Mouse (Mus musculus): ENCODE measurements at regions not wholly inside any gene's neighbourhood (a gene's known extent, or its start where the extent isn't known, plus 50 kb on each side); places are given as distances from the start of the nearest gene placed in this dataset.

- H3K4me2 ChIP-seq (ENCODE audit: low read depth) = no peak overlapping the region
- TF ChIP-seq TCF12 (IDR thresholded peaks at IDR 0.05; ENCODE audit: insufficient read depth, poor library complexity, severe bottlenecking) (no peak), MAX (IDR thresholded peaks at IDR 0.05; ENCODE audit: low read depth) (no peak), E2F4 (IDR thresholded peaks at IDR 0.05; ENCODE audit: insufficient read depth) (no peak), POLR2AphosphoS2 (IDR thresholded peaks at IDR 0.05; ENCODE audit: insufficient read length, low read depth) (no peak), POLR2A (IDR thresholded peaks at IDR 0.05; ENCODE audit: insufficient read length, low read depth) (no peak), USF1 (IDR thresholded peaks at IDR 0.05; ENCODE audit: low read depth) (no peak)
- no peaks in the 10 kb centered on the region for H3K79me2 ChIP-seq (ENCODE audit: control insufficient read depth, insufficient read depth)
- H3ac ChIP-seq (ENCODE audit: control insufficient read depth, insufficient read length) = no peak overlapping the region
- no peaks in the 10 kb centered on the region for H3K36me3 ChIP-seq (ENCODE audit: control insufficient read depth, insufficient read depth)
- no peak overlapping the region for H3K4me3 ChIP-seq
- no peaks in the 10 kb centered on the region for H3K27me3 ChIP-seq (ENCODE audit: control insufficient read depth, insufficient read depth, insufficient read length)
Measured at GRCm38 (mm10) chr5:119015181-119015580, 454.7 kb downstream of the Med13l start.

GRCm38 (mm10) chr5:119015606-119016255 is 455.3 kb downstream of the Med13l start:
- TF ChIP-seq MYOD1 (IDR thresholded peaks at IDR 0.05; ENCODE audit: control insufficient read depth in 1 of 3, insufficient read length in 2 of 3, low read depth in 2 of 3) = no peak
- no peak for TF ChIP-seq MAX (IDR thresholded peaks at IDR 0.05; ENCODE audit: low read depth)
- no peak for TF ChIP-seq REST (IDR thresholded peaks at IDR 0.05; ENCODE audit: insufficient read depth, insufficient read length)
- H3K36me3 ChIP-seq (ENCODE audit: control insufficient read depth, insufficient read depth) = no peaks in the 10 kb centered on the region
- no peaks in the 10 kb centered on the region for H3K27me3 ChIP-seq (ENCODE audit: control insufficient read depth, insufficient read depth, insufficient read length)
- no peak overlapping the region for H3K4me3 ChIP-seq
- no peaks in the 10 kb centered on the region for H3K79me2 ChIP-seq (ENCODE audit: control insufficient read depth, insufficient read depth)
- no peak overlapping the region for H3ac ChIP-seq (ENCODE audit: control insufficient read depth, insufficient read length)
- H3K4me2 ChIP-seq (ENCODE audit: low read depth) = no peak overlapping the region

GRCm38 (mm10) chr5:119016420-119016819 is 455.9 kb downstream of the Med13l start:
- H3ac ChIP-seq (ENCODE audit: control insufficient read depth, insufficient read length) = no peak overlapping the region
- H3K4me2 ChIP-seq (ENCODE audit: low read depth) = no peak overlapping the region
- H3K4me3 ChIP-seq = no peak overlapping the region
- no peaks in the 10 kb centered on the region for H3K27me3 ChIP-seq (ENCODE audit: control insufficient read depth, insufficient read depth, insufficient read length)
- TF ChIP-seq E2F4 (IDR thresholded peaks at IDR 0.05; ENCODE audit: insufficient read depth) = no peak
- no peak for TF ChIP-seq REST (IDR thresholded peaks at IDR 0.05; ENCODE audit: insufficient read depth, insufficient read length)
- no peak for TF ChIP-seq USF1 (IDR thresholded peaks at IDR 0.05; ENCODE audit: low read depth)
- TF ChIP-seq SRF (IDR thresholded peaks at IDR 0.05; ENCODE audit: control insufficient read depth, insufficient read length, low read depth) = no peak
- no peak for TF ChIP-seq MYOG (IDR thresholded peaks at IDR 0.05; ENCODE audit: control insufficient read depth in 1 of 3, insufficient read depth in 1 of 3, insufficient read length in 2 of 3, low read depth in 2 of 3)
- TF ChIP-seq TCF12 (IDR thresholded peaks at IDR 0.05; ENCODE audit: insufficient read depth, poor library complexity, severe bottlenecking) = no peak
- no peak for TF ChIP-seq POLR2AphosphoS2 (IDR thresholded peaks at IDR 0.05; ENCODE audit: insufficient read length, low read depth)
- TF ChIP-seq POLR2A (IDR thresholded peaks at IDR 0.05; ENCODE audit: insufficient read length, low read depth) = no peak
- no peak for TF ChIP-seq TCF3 (IDR thresholded peaks at IDR 0.05; ENCODE audit: insufficient read length, low read depth)
- no peak for TF ChIP-seq CEBPB (IDR thresholded peaks at IDR 0.05; ENCODE audit: insufficient read depth, poor library complexity, severe bottlenecking)
- no peaks in the 10 kb centered on the region for H3K36me3 ChIP-seq (ENCODE audit: control insufficient read depth, insufficient read depth)
- H3K79me2 ChIP-seq (ENCODE audit: control insufficient read depth, insufficient read depth) = no peaks in the 10 kb centered on the region

- no peaks in the 10 kb centered on the region for H3K36me3 ChIP-seq (ENCODE audit: control insufficient read depth, insufficient read depth)
- no peak overlapping the region for H3K4me3 ChIP-seq
- no peaks in the 10 kb centered on the region for H3K27me3 ChIP-seq (ENCODE audit: control insufficient read depth, insufficient read depth, insufficient read length)
- no peak overlapping the region for H3K4me2 ChIP-seq (ENCODE audit: low read depth)
- H3K79me2 ChIP-seq (ENCODE audit: control insufficient read depth, insufficient read depth) = no peaks in the 10 kb centered on the region
- TF ChIP-seq MAX (IDR thresholded peaks at IDR 0.05; ENCODE audit: low read depth) = no peak
- no peak for TF ChIP-seq SRF (IDR thresholded peaks at IDR 0.05; ENCODE audit: control insufficient read depth, insufficient read length, low read depth)
- TF ChIP-seq MYOD1 (IDR thresholded peaks at IDR 0.05; ENCODE audit: control insufficient read depth in 1 of 3, insufficient read length in 2 of 3, low read depth in 2 of 3) = no peak
- no peak for TF ChIP-seq TCF3 (IDR thresholded peaks at IDR 0.05; ENCODE audit: insufficient read length, low read depth)
- no peak for TF ChIP-seq USF1 (IDR thresholded peaks at IDR 0.05; ENCODE audit: low read depth)
- TF ChIP-seq MYOG (IDR thresholded peaks at IDR 0.05; ENCODE audit: control insufficient read depth in 1 of 3, insufficient read depth in 1 of 3, insufficient read length in 2 of 3, low read depth in 2 of 3) = no peak
- TF ChIP-seq REST (IDR thresholded peaks at IDR 0.05; ENCODE audit: insufficient read depth, insufficient read length) = no peak
- TF ChIP-seq POLR2A (IDR thresholded peaks at IDR 0.05; ENCODE audit: insufficient read length, low read depth) = no peak
- TF ChIP-seq E2F4 (IDR thresholded peaks at IDR 0.05; ENCODE audit: insufficient read depth) = no peak
- TF ChIP-seq TCF12 (IDR thresholded peaks at IDR 0.05; ENCODE audit: insufficient read depth, poor library complexity, severe bottlenecking) = no peak
- no peak for TF ChIP-seq CEBPB (IDR thresholded peaks at IDR 0.05; ENCODE audit: insufficient read depth, poor library complexity, severe bottlenecking)
- TF ChIP-seq POLR2AphosphoS2 (IDR thresholded peaks at IDR 0.05; ENCODE audit: insufficient read length, low read depth) = no peak
- no peak overlapping the region for H3ac ChIP-seq (ENCODE audit: control insufficient read depth, insufficient read length)
Measured at GRCm38 (mm10) chr5:119023947-119024346, 463.5 kb downstream of the Med13l start.

GRCm38 (mm10) chr5:119032051-119032450 is 471.6 kb downstream of the Med13l start:
- TF ChIP-seq POLR2A (IDR thresholded peaks at IDR 0.05; ENCODE audit: insufficient read length, low read depth) (no peak), MYOD1 (IDR thresholded peaks at IDR 0.05; ENCODE audit: control insufficient read depth in 1 of 3, insufficient read length in 2 of 3, low read depth in 2 of 3) (no peak), TCF12 (IDR thresholded peaks at IDR 0.05; ENCODE audit: insufficient read depth, poor library complexity, severe bottlenecking) (no peak), REST (IDR thresholded peaks at IDR 0.05; ENCODE audit: insufficient read depth, insufficient read length) (no peak), USF1 (IDR thresholded peaks at IDR 0.05; ENCODE audit: low read depth) (no peak), MYOG (IDR thresholded peaks at IDR 0.05; ENCODE audit: control insufficient read depth in 1 of 3, insufficient read depth in 1 of 3, insufficient read length in 2 of 3, low read depth in 2 of 3) (no peak), SRF (IDR thresholded peaks at IDR 0.05; ENCODE audit: control insufficient read depth, insufficient read length, low read depth) (no peak), POLR2AphosphoS2 (IDR thresholded peaks at IDR 0.05; ENCODE audit: insufficient read length, low read depth) (no peak), E2F4 (IDR thresholded peaks at IDR 0.05; ENCODE audit: insufficient read depth) (no peak), CEBPB (IDR thresholded peaks at IDR 0.05; ENCODE audit: insufficient read depth, poor library complexity, severe bottlenecking) (no peak), TCF3 (IDR thresholded peaks at IDR 0.05; ENCODE audit: insufficient read length, low read depth) (no peak), MAX (IDR thresholded peaks at IDR 0.05; ENCODE audit: low read depth) (no peak)
- Histone ChIP-seq H3K27me3 (ENCODE audit: control insufficient read depth, insufficient read depth, insufficient read length) (no peaks in the 10 kb centered on the region), H3ac (ENCODE audit: control insufficient read depth, insufficient read length) (no peak overlapping the region), H3K4me3 (no peak overlapping the region), H3K4me2 (ENCODE audit: low read depth) (no peak overlapping the region), H3K79me2 (ENCODE audit: control insufficient read depth, insufficient read depth) (no peaks in the 10 kb centered on the region), H3K36me3 (ENCODE audit: control insufficient read depth, insufficient read depth) (no peaks in the 10 kb centered on the region)
